Mouse (Mus musculus): ENCODE results near the gene Map3k10. TPM values are rescaled to one million over a fixed set of nuclear protein-coding genes. Genes with fewer than 3 reads are reported as not detected.
"Not testable (repeated sequence)": the region's sequence is repeated elsewhere in the genome, so short reads cannot be mapped to it uniquely, and the experiment has no call there.

The Map3k10 gene
- total and polyA plus RNA-seq, 2 experiments: 10.0 to 20.1 TPM

- TF ChIP-seq CTCF (IDR thresholded peaks at IDR 0.05; ENCODE audit: low read depth, low read length): no peak
- no peak for TF ChIP-seq POLR2A (IDR thresholded peaks at IDR 0.05; ENCODE audit: extremely low read depth, insufficient read depth, low read length)
- H3K4me1 ChIP-seq (ENCODE audit: control insufficient read depth, insufficient read depth, low read length): no peaks in the 10 kb centered on the region
- WGBS: 86% methylated on average over 7 of the region's 7 CpGs
- no peak overlapping the region for H3K27ac ChIP-seq (replicated peaks; ENCODE audit: insufficient read depth, low read depth, low read length)
- no peaks in the 10 kb centered on the region for H3K36me3 ChIP-seq (ENCODE audit: control insufficient read depth, insufficient read depth, low read length)
- DNase-seq (ENCODE audit: extremely low read depth, low read depth, low spot score): no peak
- no peak overlapping the region for H3K4me3 ChIP-seq (ENCODE audit: insufficient read depth, low read depth, low read length)
- H3K79me2 ChIP-seq (ENCODE audit: control insufficient read depth, insufficient read depth, low read length): no peaks in the 10 kb centered on the region
- no peak overlapping the region for H3K9ac ChIP-seq (ENCODE audit: low read depth, low read length)
- no peaks in the 10 kb centered on the region for H3K27me3 ChIP-seq (ENCODE audit: control insufficient read depth, insufficient read depth, low read length)
These were observed 27.9 kb downstream of the Map3k10 start for GRCm38 (mm10) chr7:27646516-27646915.

- no peak for TF ChIP-seq POLR2A (IDR thresholded peaks at IDR 0.05; ENCODE audit: extremely low read depth, insufficient read depth, low read length)
- no peak for TF ChIP-seq CTCF (IDR thresholded peaks at IDR 0.05; ENCODE audit: low read depth, low read length)
- H3K4me3 ChIP-seq (ENCODE audit: insufficient read depth, low read depth, low read length): no peak overlapping the region
- no peaks in the 10 kb centered on the region for H3K36me3 ChIP-seq (ENCODE audit: control insufficient read depth, insufficient read depth, low read length)
- H3K27me3 ChIP-seq (ENCODE audit: control insufficient read depth, insufficient read depth, low read length): no peaks in the 10 kb centered on the region
- no peak overlapping the region for H3K9ac ChIP-seq (ENCODE audit: low read depth, low read length)
- WGBS: 37% methylated on average over 1 of the region's 1 CpGs
- H3K27ac ChIP-seq (replicated peaks; ENCODE audit: insufficient read depth, low read depth, low read length): no peak overlapping the region
- no peak for DNase-seq (ENCODE audit: extremely low read depth, low read depth, low spot score)
- no peaks in the 10 kb centered on the region for H3K4me1 ChIP-seq (ENCODE audit: control insufficient read depth, insufficient read depth, low read length)
- H3K79me2 ChIP-seq (ENCODE audit: control insufficient read depth, insufficient read depth, low read length): no peaks in the 10 kb centered on the region
These were observed 29.9 kb downstream of the Map3k10 start for GRCm38 (mm10) chr7:27644471-27644870.

DNA sequence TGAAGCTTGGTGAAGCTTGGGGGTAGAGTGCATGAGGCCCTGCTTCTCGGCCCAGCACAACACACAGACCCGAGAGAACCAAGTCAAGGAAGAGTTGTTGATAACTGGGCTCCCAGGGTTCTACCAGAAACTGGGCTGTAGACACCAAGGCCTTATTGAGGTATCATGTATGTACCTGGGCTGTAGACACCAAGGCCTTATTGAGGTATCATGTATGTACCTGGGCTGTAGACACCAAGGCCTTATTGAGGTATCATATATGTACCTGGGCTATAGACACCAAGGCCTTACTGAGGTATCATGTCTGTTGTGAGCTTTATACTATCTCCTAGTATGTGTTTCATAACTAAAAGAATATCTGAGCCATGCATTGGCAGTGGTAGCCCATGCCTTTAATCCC is 39.3 kb downstream of the Map3k10 start:
- not testable (repeated sequence) for H3K79me2 ChIP-seq (ENCODE audit: control insufficient read depth, insufficient read depth, low read length); H3K4me1 ChIP-seq (ENCODE audit: control insufficient read depth, insufficient read depth, low read length); H3K27ac ChIP-seq (replicated peaks; ENCODE audit: insufficient read depth, low read depth, low read length); H3K27me3 ChIP-seq (ENCODE audit: control insufficient read depth, insufficient read depth, low read length); DNase-seq (ENCODE audit: extremely low read depth, low read depth, low spot score); H3K9ac ChIP-seq (ENCODE audit: low read depth, low read length); H3K4me3 ChIP-seq (ENCODE audit: insufficient read depth, low read depth, low read length)
- H3K36me3 ChIP-seq (ENCODE audit: control insufficient read depth, insufficient read depth, low read length): peaks cover 19% of the 10 kb centered on the region
- 98% methylated on average over 2 of the region's 2 CpGs for WGBS

GRCm38 (mm10) chr7:27634691-27635090 is 39.7 kb downstream of the Map3k10 start:
- H3K27ac ChIP-seq (replicated peaks; ENCODE audit: insufficient read depth, low read depth, low read length): no peak overlapping the region
- H3K4me3 ChIP-seq (ENCODE audit: insufficient read depth, low read depth, low read length): no peak overlapping the region
- H3K27me3 ChIP-seq (ENCODE audit: control insufficient read depth, insufficient read depth, low read length): no peaks in the 10 kb centered on the region
- TF ChIP-seq CTCF (IDR thresholded peaks at IDR 0.05; ENCODE audit: low read depth, low read length): no peak
- TF ChIP-seq POLR2A (IDR thresholded peaks at IDR 0.05; ENCODE audit: extremely low read depth, insufficient read depth, low read length): no peak
- peaks cover 19% of the 10 kb centered on the region for H3K36me3 ChIP-seq (ENCODE audit: control insufficient read depth, insufficient read depth, low read length)
- WGBS: 84% methylated on average over 6 of the region's 6 CpGs
- H3K4me1 ChIP-seq (ENCODE audit: control insufficient read depth, insufficient read depth, low read length): no peaks in the 10 kb centered on the region
- H3K9ac ChIP-seq (ENCODE audit: low read depth, low read length): no peak overlapping the region
- H3K79me2 ChIP-seq (ENCODE audit: control insufficient read depth, insufficient read depth, low read length): no peaks in the 10 kb centered on the region
- DNase-seq (ENCODE audit: extremely low read depth, low read depth, low spot score): no peak

DNA sequence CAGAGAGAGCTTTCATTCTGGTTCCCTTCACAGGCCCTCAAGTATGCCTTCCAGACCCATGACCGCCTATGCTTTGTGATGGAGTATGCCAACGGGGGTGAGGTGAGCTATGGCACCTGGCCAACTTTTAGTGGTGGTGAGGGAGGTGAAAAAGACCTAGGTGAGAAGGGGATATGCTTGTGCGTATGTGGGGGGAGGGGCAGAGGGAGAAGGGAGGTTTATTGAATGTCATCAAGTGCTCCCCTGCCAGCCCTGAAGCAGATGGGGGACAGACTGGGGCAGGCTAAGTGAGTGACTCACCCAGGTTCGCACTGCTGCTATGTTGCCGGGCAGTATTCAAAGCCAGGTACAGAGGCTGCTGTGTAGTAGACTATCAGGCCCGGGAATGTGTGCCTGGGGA is 41.2 kb downstream of the Map3k10 start:
- H3K4me3 ChIP-seq (ENCODE audit: insufficient read depth, low read depth, low read length): no peak overlapping the region
- TF ChIP-seq CTCF (IDR thresholded peaks at IDR 0.05; ENCODE audit: low read depth, low read length) (no peak), POLR2A (IDR thresholded peaks at IDR 0.05; ENCODE audit: extremely low read depth, insufficient read depth, low read length) (no peak)
- no peak overlapping the region for H3K27ac ChIP-seq (replicated peaks; ENCODE audit: insufficient read depth, low read depth, low read length)
- no peaks in the 10 kb centered on the region for H3K4me1 ChIP-seq (ENCODE audit: control insufficient read depth, insufficient read depth, low read length)
- WGBS: 94% methylated on average over 6 of the region's 6 CpGs
- peaks cover 25% of the 10 kb centered on the region for H3K36me3 ChIP-seq (ENCODE audit: control insufficient read depth, insufficient read depth, low read length)
- H3K27me3 ChIP-seq (ENCODE audit: control insufficient read depth, insufficient read depth, low read length): no peaks in the 10 kb centered on the region
- no peaks in the 10 kb centered on the region for H3K79me2 ChIP-seq (ENCODE audit: control insufficient read depth, insufficient read depth, low read length)
- no peak overlapping the region for H3K9ac ChIP-seq (ENCODE audit: low read depth, low read length)
- no peak for DNase-seq (ENCODE audit: extremely low read depth, low read depth, low spot score)

- H3K9ac ChIP-seq (ENCODE audit: low read depth, low read length): no peak overlapping the region
- H3K4me1 ChIP-seq (ENCODE audit: control insufficient read depth, insufficient read depth, low read length): no peaks in the 10 kb centered on the region
- H3K27ac ChIP-seq (replicated peaks; ENCODE audit: insufficient read depth, low read depth, low read length): no peak overlapping the region
- no peaks in the 10 kb centered on the region for H3K79me2 ChIP-seq (ENCODE audit: control insufficient read depth, insufficient read depth, low read length)
- peaks cover 36% of the 10 kb centered on the region for H3K36me3 ChIP-seq (ENCODE audit: control insufficient read depth, insufficient read depth, low read length)
- TF ChIP-seq POLR2A (IDR thresholded peaks at IDR 0.05; ENCODE audit: extremely low read depth, insufficient read depth, low read length): no peak
- TF ChIP-seq CTCF (IDR thresholded peaks at IDR 0.05; ENCODE audit: low read depth, low read length): no peak
- H3K4me3 ChIP-seq (ENCODE audit: insufficient read depth, low read depth, low read length): no peak overlapping the region
- no peaks in the 10 kb centered on the region for H3K27me3 ChIP-seq (ENCODE audit: control insufficient read depth, insufficient read depth, low read length)
- WGBS: 96% methylated on average over 4 of the region's 4 CpGs
- no peak for DNase-seq (ENCODE audit: extremely low read depth, low read depth, low spot score)
These were observed 43.0 kb downstream of the Map3k10 start for GRCm38 (mm10) chr7:27631439-27631838.

DNA sequence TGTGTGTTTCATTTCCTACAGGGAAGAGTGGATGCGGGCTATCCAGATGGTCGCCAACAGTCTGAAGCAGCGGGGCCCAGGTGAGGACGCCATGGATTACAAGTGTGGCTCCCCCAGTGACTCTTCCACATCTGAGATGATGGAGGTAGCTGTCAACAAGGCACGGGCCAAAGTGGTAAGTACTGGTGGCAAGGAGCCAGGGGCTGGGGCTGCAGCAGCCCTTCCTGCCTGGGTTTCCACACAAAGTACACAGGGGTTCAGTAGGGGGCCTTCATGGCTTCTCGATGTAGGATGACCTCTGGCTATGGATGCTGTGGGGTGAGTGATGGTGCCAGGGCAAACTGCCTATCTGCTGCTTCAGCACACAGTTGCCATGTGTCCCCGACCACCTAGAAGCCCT is 45.6 kb downstream of the Map3k10 start:
- not testable (repeated sequence) for H3K4me3 ChIP-seq (ENCODE audit: insufficient read depth, low read depth, low read length)

More for the DNA sequence above, 45.6 kb downstream of the Map3k10 start:
- H3K79me2 ChIP-seq (ENCODE audit: control insufficient read depth, insufficient read depth, low read length); DNase-seq (ENCODE audit: extremely low read depth, low read depth, low spot score); H3K27me3 ChIP-seq (ENCODE audit: control insufficient read depth, insufficient read depth, low read length); H3K9ac ChIP-seq (ENCODE audit: low read depth, low read length); H3K27ac ChIP-seq (replicated peaks; ENCODE audit: insufficient read depth, low read depth, low read length); H3K4me1 ChIP-seq (ENCODE audit: control insufficient read depth, insufficient read depth, low read length): not testable (repeated sequence)
- WGBS: 93% methylated on average over 7 of the region's 7 CpGs
- H3K36me3 ChIP-seq (ENCODE audit: control insufficient read depth, insufficient read depth, low read length): peaks cover 33% of the 10 kb centered on the region

All from liver, adult 2 months (tissue).